Mouse (Mus musculus) heart, postnatal 36 days (tissue): Measurements from ENCODE around the gene Zfp804b. TPM values are rescaled to one million over a fixed set of nuclear protein-coding genes. Genes with fewer than 3 reads are reported as not detected.
"Not testable (repeated sequence)": the region's sequence is repeated elsewhere in the genome, so short reads cannot be mapped to it uniquely, and the experiment has no call there.

Source experiments
- DNase-seq, 2 experiments: peaks; one replicate each; pipeline ENCODE4 v3.0.0; 2021 to 2022
- intact Hi-C: fragments of 180-260 bp; cut with DNase I; formaldehyde crosslinking; loops from one replicate; pipeline ENCODE4 v1.15.1; 2025
- total RNA-seq, 2 experiments: library from RNA; stranded (reverse); gene quantifications; 2 replicates each; pipeline ENCODE4 v1.2.3; 2021

The Zfp804b gene
- total RNA-seq: not detected

- peak; percentile 3 to 6 for DNase-seq
- intact Hi-C loops: no loop called here
Observed at GRCm38 (mm10) chr5:7344145-7345010, at the start of gene Zfp804b. Gene Zfp804b, minus strand, starts transcription at chr5:7344756.

GRCm38 (mm10) chr5:7364616-7365015 is 20.1 kb upstream of the Zfp804b start:
- intact Hi-C loops, DNase-seq: not testable (repeated sequence)

- intact Hi-C loops: no loop called here
- DNase-seq: no peak
Observed at GRCm38 (mm10) chr5:7345011-7345389, 444 bp upstream of the Zfp804b start.

- intact Hi-C loops: no loop called here
- no peak for DNase-seq
Observed at GRCm38 (mm10) chr5:7325594-7325993, 19.0 kb downstream of the Zfp804b start.

GRCm38 (mm10) chr5:7303819-7304218 is 40.7 kb downstream of the Zfp804b start, which contains the start of gene Tex47:
Gene Tex47, plus strand, starts transcription at chr5:7304119.
- intact Hi-C loops: no loop called here
- DNase-seq: no peak

- no peak for DNase-seq
Observed at GRCm38 (mm10) chr5:7302969-7303368, 41.6 kb downstream of the Zfp804b start.

GRCm38 (mm10) chr5:7284336-7284735 is 60.2 kb downstream of the Zfp804b start:
- intact Hi-C loops: no loop called here
- DNase-seq: no peak

More at GRCm38 (mm10) chr5:7302969-7303368, 41.6 kb downstream of the Zfp804b start:
- intact Hi-C loops: no loop called here

- no peak for DNase-seq
- intact Hi-C loops: no loop called here
Observed at GRCm38 (mm10) chr5:7276659-7277455, 67.7 kb downstream of the Zfp804b start.

GRCm38 (mm10) chr5:7177589-7177988 is 167.0 kb downstream of the Zfp804b start:
- DNase-seq: no peak
- intact Hi-C loops: no loop called here

GRCm38 (mm10) chr5:7139658-7140057 is 204.9 kb downstream of the Zfp804b start:
- intact Hi-C loops: no loop called here
- DNase-seq: no peak

- DNase-seq: no peak
- intact Hi-C loops: no loop called here
Observed at GRCm38 (mm10) chr5:7102387-7102786, 242.2 kb downstream of the Zfp804b start.

- DNase-seq: no peak
- intact Hi-C loops: no loop called here
Observed at GRCm38 (mm10) chr5:7073936-7074631, 270.5 kb downstream of the Zfp804b start.

GRCm38 (mm10) chr5:7007468-7007867 is 337.1 kb downstream of the Zfp804b start:
- intact Hi-C loops: no loop called here

GRCm38 (mm10) chr5:6983993-6984392 is 360.6 kb downstream of the Zfp804b start:
- no peak for DNase-seq
- intact Hi-C loops: no loop called here

More at GRCm38 (mm10) chr5:7007468-7007867, 337.1 kb downstream of the Zfp804b start:
- DNase-seq: no peak

GRCm38 (mm10) chr5:6934837-6935236 is 409.7 kb downstream of the Zfp804b start:
- DNase-seq: no peak
- intact Hi-C loops: no loop called here

- intact Hi-C loops: no loop called here
- DNase-seq: no peak
Observed at GRCm38 (mm10) chr5:6911290-6911689, 433.3 kb downstream of the Zfp804b start.

- intact Hi-C loops: no loop called here
- no peak for DNase-seq
Observed at GRCm38 (mm10) chr5:6881396-6881795, 463.2 kb downstream of the Zfp804b start.

- no peak for DNase-seq
- intact Hi-C loops: no loop called here
Observed at GRCm38 (mm10) chr5:6871566-6871965, 473.0 kb downstream of the Zfp804b start.

- intact Hi-C loops: no loop called here
- DNase-seq: no peak
Observed at GRCm38 (mm10) chr5:6870970-6871369, 473.6 kb downstream of the Zfp804b start.

- intact Hi-C loops: no loop called here
- no peak for DNase-seq
Observed at GRCm38 (mm10) chr5:6795396-6795795, 549.2 kb downstream of the Zfp804b start.

GRCm38 (mm10) chr5:6769357-6769892 is 575.1 kb downstream of the Zfp804b start:
- intact Hi-C loops: no loop called here
- DNase-seq: no peak
